Mouse (Mus musculus) midbrain, embryonic 12.5 days (tissue): ENCODE measurements at regions not wholly inside any gene's neighbourhood (a gene's known extent, or its start where the extent isn't known, plus 50 kb on each side); places are given as distances from the start of the nearest gene placed in this dataset.
A peak's percentile ranks its signal among the peaks of the same experiment; 100 is the strongest.

Experiments
- ATAC-seq: fragments of 200-750 bp; cut with Nextera tagmentation; 2 replicates; pipeline ENCODE4 v1.8.0; 2017; ENCODE audit warnings: low read depth, moderate TSS enrichment, moderate library complexity; ENCODE audit not compliant: low FRiP score
- H3K27ac ChIP-seq: fragments of 300-500 bp; sonication (generic); replicated peaks from 2 replicates; pipeline ENCODE4 v1.5.1; 2016; ENCODE audit warnings: mild to moderate bottlenecking
- H3K27me3 ChIP-seq: fragments of 300-500 bp; sonication (generic); 2 replicates; pipeline ENCODE4 v1.6.1; 2016; ENCODE audit warnings: mild to moderate bottlenecking
- H3K36me3 ChIP-seq: fragments of 300-500 bp; sonication (generic); 2 replicates; pipeline ENCODE4 v1.6.1; 2016
- H3K4me1 ChIP-seq: fragments of 300-500 bp; sonication (generic); 2 replicates; pipeline ENCODE4 v1.6.1; 2016
- H3K4me2 ChIP-seq: fragments of 300-500 bp; sonication (generic); replicated peaks from 2 replicates; pipeline ENCODE4 v1.6.1; 2016; ENCODE audit warnings: mild to moderate bottlenecking, moderate library complexity
- H3K4me3 ChIP-seq: fragments of 300-500 bp; sonication (generic); 2 replicates; pipeline ENCODE4 v1.5.1; 2016; ENCODE audit warnings: mild to moderate bottlenecking
- H3K9ac ChIP-seq: fragments of 300-500 bp; sonication (generic); replicated peaks from 2 replicates; pipeline ENCODE4 v1.6.1; 2016; ENCODE audit warnings: mild to moderate bottlenecking, moderate library complexity
- H3K9me3 ChIP-seq: fragments of 300-500 bp; sonication (generic); 2 replicates; pipeline ENCODE4 v1.6.1; 2016; ENCODE audit warnings: mild to moderate bottlenecking
- WGBS: fragments of 180-500 bp; shearing (Covaris S2); methylation state at CpG from one replicate; pipeline ENCODE4 v1.1.7; 2016; 5-methylcytosine and 5-hydroxymethylcytosine counted together

- Histone ChIP-seq H3K9ac (no peak overlapping the region), H3K36me3 (no peaks in the 10 kb centered on the region), H3K4me2 (no peak overlapping the region), H3K9me3 (no peaks in the 10 kb centered on the region), H3K27ac (no peak overlapping the region), H3K27me3 (no peaks in the 10 kb centered on the region), H3K4me3 (no peak overlapping the region), H3K4me1 (no peaks in the 10 kb centered on the region)
- 86% methylated on average over 5 of the region's 5 CpGs for WGBS
- no peak for ATAC-seq
These were observed 146.9 kb upstream of the Gmnc start for GRCm38 (mm10) chr16:27138384-27138783.

- Histone ChIP-seq H3K4me1 (no peaks in the 10 kb centered on the region), H3K4me3 (no peak overlapping the region), H3K36me3 (no peaks in the 10 kb centered on the region), H3K9me3 (no peaks in the 10 kb centered on the region), H3K27me3 (no peaks in the 10 kb centered on the region), H3K9ac (no peak overlapping the region), H3K4me2 (no peak overlapping the region), H3K27ac (no peak overlapping the region)
- no peak; the same call in 1 of the 2 replicates for ATAC-seq
- 33% methylated on average over 1 of the region's 1 CpGs for WGBS
These were observed 147.5 kb upstream of the Gmnc start for GRCm38 (mm10) chr16:27138987-27139386.

GRCm38 (mm10) chr16:27140037-27140436 lies 148.6 kb upstream of the Gmnc start:
- H3K9ac ChIP-seq, result no peak overlapping the region
- no peaks in the 10 kb centered on the region for H3K36me3 ChIP-seq
- H3K4me3 ChIP-seq, result no peak overlapping the region
- no peak overlapping the region for H3K27ac ChIP-seq
- no peaks in the 10 kb centered on the region for H3K4me1 ChIP-seq
- peak; percentile 56; the same call in 1 of the 2 replicates for ATAC-seq
- H3K27me3 ChIP-seq, result no peaks in the 10 kb centered on the region
- 20% methylated on average over 3 of the region's 3 CpGs for WGBS
- no peak overlapping the region for H3K4me2 ChIP-seq
- no peaks in the 10 kb centered on the region for H3K9me3 ChIP-seq

- Histone ChIP-seq H3K27me3 (no peaks in the 10 kb centered on the region), H3K27ac (no peak overlapping the region), H3K36me3 (no peaks in the 10 kb centered on the region), H3K9ac (no peak overlapping the region), H3K4me1 (no peaks in the 10 kb centered on the region), H3K9me3 (no peaks in the 10 kb centered on the region), H3K4me3 (no peak overlapping the region), H3K4me2 (no peak overlapping the region)
- 92% methylated on average over 4 of the region's 4 CpGs for WGBS
- ATAC-seq, result no peak
These were observed 151.5 kb upstream of the Ostn start for GRCm38 (mm10) chr16:27155805-27156204.

- no peaks in the 10 kb centered on the region for H3K4me1 ChIP-seq
- H3K36me3 ChIP-seq, result no peaks in the 10 kb centered on the region
- no peaks in the 10 kb centered on the region for H3K27me3 ChIP-seq
- ATAC-seq, result no peak
- no peak overlapping the region for H3K9ac ChIP-seq
- WGBS, result 80% methylated on average over 2 of the region's 2 CpGs
- no peak overlapping the region for H3K27ac ChIP-seq
- H3K9me3 ChIP-seq, result no peaks in the 10 kb centered on the region
- H3K4me3 ChIP-seq, result no peak overlapping the region
- no peak overlapping the region for H3K4me2 ChIP-seq
These were observed 111.6 kb upstream of the Ostn start for GRCm38 (mm10) chr16:27195650-27196049.
